Mouse (Mus musculus): ENCODE data around the gene Gpc6. TPM values are rescaled to one million over a fixed set of nuclear protein-coding genes. Genes with fewer than 3 reads are reported as not detected.

Gene Gpc6
- polyA plus RNA-seq, 1 experiment from 2014 or later: 11.4 TPM

GRCm38 (mm10) chr14:117495118-117495517, 570.0 kb downstream of the Gpc6 start:
- 60% methylated on average over 3 of the region's 3 CpGs for WGBS
- no peak for ATAC-seq (ENCODE audit: low FRiP score, low TSS enrichment)

GRCm38 (mm10) chr14:117498785-117499184, 573.7 kb downstream of the Gpc6 start:
- ATAC-seq (ENCODE audit: low FRiP score, low TSS enrichment) (no peak), DNase-seq (ENCODE audit: low spot score) (no peak)
- Histone ChIP-seq H3K27me3 (ENCODE audit: control insufficient read depth, insufficient read depth, low read length) (no peaks in the 10 kb centered on the region), H3K36me3 (ENCODE audit: control insufficient read depth, insufficient read depth, low read length) (no peaks in the 10 kb centered on the region), H3K9me3 (ENCODE audit: control insufficient read depth, low read length) (no peaks in the 10 kb centered on the region), H3K27ac (replicated peaks) (0 out of 2 replicates have a peak overlapping the region, but pooled peaks have one; percentile 35), H3K9ac (ENCODE audit: low read length) (no peak overlapping the region), H3K4me3 (ENCODE audit: low read depth, low read length) (no peak overlapping the region), H3K4me2 (replicated peaks; ENCODE audit: low read depth) (no peak overlapping the region), H3K4me1 (replicated peaks; ENCODE audit: control insufficient read depth, insufficient read depth) (no peaks in the 10 kb centered on the region)
- WGBS: 57% methylated on average over 6 of the region's 6 CpGs
- no peak for TF ChIP-seq CTCF (IDR thresholded peaks at IDR 0.05; ENCODE audit: low read depth)
- no peak for TF ChIP-seq EP300 (optimal IDR thresholded peaks at IDR 0.05)

More at GRCm38 (mm10) chr14:117495118-117495517, 570.0 kb downstream of the Gpc6 start:
- H3K4me1 ChIP-seq (replicated peaks; ENCODE audit: control insufficient read depth, insufficient read depth): no peaks in the 10 kb centered on the region
- no peak for DNase-seq (ENCODE audit: low spot score)
- no peaks in the 10 kb centered on the region for H3K27me3 ChIP-seq (ENCODE audit: control insufficient read depth, insufficient read depth, low read length)
- no peaks in the 10 kb centered on the region for H3K9me3 ChIP-seq (ENCODE audit: control insufficient read depth, low read length)
- no peak overlapping the region for H3K4me2 ChIP-seq (replicated peaks; ENCODE audit: low read depth)
- no peak overlapping the region for H3K27ac ChIP-seq (replicated peaks)
- H3K36me3 ChIP-seq (ENCODE audit: control insufficient read depth, insufficient read depth, low read length): no peaks in the 10 kb centered on the region
- no peak for TF ChIP-seq EP300 (optimal IDR thresholded peaks at IDR 0.05)
- no peak for TF ChIP-seq CTCF (IDR thresholded peaks at IDR 0.05; ENCODE audit: low read depth)
- H3K4me3 ChIP-seq (ENCODE audit: low read depth, low read length): no peak overlapping the region
- H3K9ac ChIP-seq (ENCODE audit: low read length): no peak overlapping the region

GRCm38 (mm10) chr14:117499354-117499753, 574.2 kb downstream of the Gpc6 start:
- ATAC-seq (ENCODE audit: low FRiP score, low TSS enrichment): peak; percentile 64; the same call in 1 of the 2 replicates
- H3K4me1 ChIP-seq (replicated peaks; ENCODE audit: control insufficient read depth, insufficient read depth): no peaks in the 10 kb centered on the region
- TF ChIP-seq EP300 (optimal IDR thresholded peaks at IDR 0.05) (no peak), CTCF (IDR thresholded peaks at IDR 0.05; ENCODE audit: low read depth) (no peak)
- no peaks in the 10 kb centered on the region for H3K27me3 ChIP-seq (ENCODE audit: control insufficient read depth, insufficient read depth, low read length)
- no peak for DNase-seq (ENCODE audit: low spot score)
- H3K36me3 ChIP-seq (ENCODE audit: control insufficient read depth, insufficient read depth, low read length): no peaks in the 10 kb centered on the region
- H3K4me2 ChIP-seq (replicated peaks; ENCODE audit: low read depth): no peak overlapping the region
- WGBS: 47% methylated on average over 4 of the region's 4 CpGs
- no peak overlapping the region for H3K4me3 ChIP-seq (ENCODE audit: low read depth, low read length)
- H3K9me3 ChIP-seq (ENCODE audit: control insufficient read depth, low read length): no peaks in the 10 kb centered on the region
- H3K27ac ChIP-seq (replicated peaks): no peak overlapping the region
- H3K9ac ChIP-seq (ENCODE audit: low read length): no peak overlapping the region

GRCm38 (mm10) chr14:117514829-117515228, 589.7 kb downstream of the Gpc6 start:
- Histone ChIP-seq H3K36me3 (ENCODE audit: control insufficient read depth, insufficient read depth, low read length) (no peaks in the 10 kb centered on the region), H3K27me3 (ENCODE audit: control insufficient read depth, insufficient read depth, low read length) (no peaks in the 10 kb centered on the region), H3K4me1 (replicated peaks; ENCODE audit: control insufficient read depth, insufficient read depth) (no peaks in the 10 kb centered on the region), H3K9me3 (ENCODE audit: control insufficient read depth, low read length) (no peaks in the 10 kb centered on the region), H3K27ac (replicated peaks) (no peak overlapping the region), H3K9ac (ENCODE audit: low read length) (no peak overlapping the region), H3K4me2 (replicated peaks; ENCODE audit: low read depth) (no peak overlapping the region), H3K4me3 (ENCODE audit: low read depth, low read length) (no peak overlapping the region)
- WGBS: 46% methylated on average over 2 of the region's 2 CpGs
- DNase-seq (ENCODE audit: low spot score): no peak
- ATAC-seq (ENCODE audit: low FRiP score, low TSS enrichment): no peak
- TF ChIP-seq CTCF (IDR thresholded peaks at IDR 0.05; ENCODE audit: low read depth) (no peak), EP300 (optimal IDR thresholded peaks at IDR 0.05) (no peak)

GRCm38 (mm10) chr14:117519574-117519973, 594.5 kb downstream of the Gpc6 start:
- Histone ChIP-seq H3K27ac (replicated peaks) (no peak overlapping the region), H3K9me3 (ENCODE audit: control insufficient read depth, low read length) (no peaks in the 10 kb centered on the region), H3K9ac (ENCODE audit: low read length) (no peak overlapping the region), H3K27me3 (ENCODE audit: control insufficient read depth, insufficient read depth, low read length) (no peaks in the 10 kb centered on the region), H3K4me1 (replicated peaks; ENCODE audit: control insufficient read depth, insufficient read depth) (no peaks in the 10 kb centered on the region), H3K4me2 (replicated peaks; ENCODE audit: low read depth) (no peak overlapping the region), H3K36me3 (ENCODE audit: control insufficient read depth, insufficient read depth, low read length) (no peaks in the 10 kb centered on the region), H3K4me3 (ENCODE audit: low read depth, low read length) (no peak overlapping the region)
- 31% methylated on average over 8 of the region's 8 CpGs for WGBS
- ATAC-seq (ENCODE audit: low FRiP score, low TSS enrichment): no peak
- TF ChIP-seq CTCF (IDR thresholded peaks at IDR 0.05; ENCODE audit: low read depth) (no peak), EP300 (optimal IDR thresholded peaks at IDR 0.05) (no peak)
- no peak for DNase-seq (ENCODE audit: low spot score)

- Histone ChIP-seq H3K27me3 (ENCODE audit: control insufficient read depth, insufficient read depth, low read length) (no peaks in the 10 kb centered on the region), H3K9me3 (ENCODE audit: control insufficient read depth, low read length) (no peaks in the 10 kb centered on the region), H3K4me3 (ENCODE audit: low read depth, low read length) (no peak overlapping the region), H3K27ac (replicated peaks) (no peak overlapping the region), H3K4me1 (replicated peaks; ENCODE audit: control insufficient read depth, insufficient read depth) (no peaks in the 10 kb centered on the region), H3K4me2 (replicated peaks; ENCODE audit: low read depth) (no peak overlapping the region), H3K9ac (ENCODE audit: low read length) (no peak overlapping the region), H3K36me3 (ENCODE audit: control insufficient read depth, insufficient read depth, low read length) (no peaks in the 10 kb centered on the region)
- no peak for TF ChIP-seq CTCF (IDR thresholded peaks at IDR 0.05; ENCODE audit: low read depth)
- TF ChIP-seq EP300 (optimal IDR thresholded peaks at IDR 0.05): no peak
- WGBS: 90% methylated on average over 2 of the region's 2 CpGs
- DNase-seq (ENCODE audit: low spot score) (no peak), ATAC-seq (ENCODE audit: low FRiP score, low TSS enrichment) (no peak)
Measured at GRCm38 (mm10) chr14:117520706-117521105, 595.6 kb downstream of the Gpc6 start.

Data from stomach, postnatal 0 days (tissue).